Mouse (Mus musculus): ENCODE measurements at regions not wholly inside any gene's neighbourhood (a gene's known extent, or its start where the extent isn't known, plus 50 kb on each side); places are given as distances from the start of the nearest gene placed in this dataset.

GRCm38 (mm10) chr9:100046213-100046807 is 170.3 kb upstream of the Sox14 start:
- Histone ChIP-seq H3K4me3 (replicated peaks; ENCODE audit: low read length) (no peak overlapping the region), H3K4me2 (replicated peaks; ENCODE audit: low read depth, low read length, severe bottlenecking) (no peak overlapping the region), H3K27ac (replicated peaks; ENCODE audit: low read depth, low read length) (no peak overlapping the region), H3K9ac (ENCODE audit: low read depth, low read length, severe bottlenecking) (no peak overlapping the region), H3K9me3 (ENCODE audit: control insufficient read depth, low read length) (no peaks in the 10 kb centered on the region), H3K36me3 (ENCODE audit: control insufficient read depth, insufficient read depth, low read length) (no peaks in the 10 kb centered on the region), H3K4me1 (ENCODE audit: control insufficient read depth, insufficient read depth, low read length) (no peaks in the 10 kb centered on the region), H3K27me3 (ENCODE audit: control insufficient read depth, insufficient read depth, low read length) (no peaks in the 10 kb centered on the region)
- DNase-seq (ENCODE audit: low spot score) (no peak), ATAC-seq (ENCODE audit: low FRiP score, low read depth) (no peak)
- WGBS: 55% methylated on average over 13 of the region's 13 CpGs
- no peak for TF ChIP-seq POLR2A (IDR thresholded peaks at IDR 0.05; ENCODE audit: borderline replicate concordance, extremely low read depth, insufficient read depth, insufficient read length)

GRCm38 (mm10) chr9:100045636-100046035 is 169.7 kb upstream of the Sox14 start:
- Histone ChIP-seq H3K36me3 (ENCODE audit: control insufficient read depth, insufficient read depth, low read length) (no peaks in the 10 kb centered on the region), H3K4me1 (ENCODE audit: control insufficient read depth, insufficient read depth, low read length) (no peaks in the 10 kb centered on the region), H3K9me3 (ENCODE audit: control insufficient read depth, low read length) (no peaks in the 10 kb centered on the region), H3K27ac (replicated peaks; ENCODE audit: low read depth, low read length) (no peak overlapping the region), H3K9ac (ENCODE audit: low read depth, low read length, severe bottlenecking) (no peak overlapping the region), H3K4me3 (replicated peaks; ENCODE audit: low read length) (no peak overlapping the region), H3K27me3 (ENCODE audit: control insufficient read depth, insufficient read depth, low read length) (no peaks in the 10 kb centered on the region), H3K4me2 (replicated peaks; ENCODE audit: low read depth, low read length, severe bottlenecking) (no peak overlapping the region)
- WGBS: 75% methylated on average over 5 of the region's 5 CpGs
- TF ChIP-seq POLR2A (IDR thresholded peaks at IDR 0.05; ENCODE audit: borderline replicate concordance, extremely low read depth, insufficient read depth, insufficient read length): no peak
- no peak for DNase-seq (ENCODE audit: low spot score)
- ATAC-seq (ENCODE audit: low FRiP score, low read depth): no peak

GRCm38 (mm10) chr9:100041776-100042175 is 165.8 kb upstream of the Sox14 start:
- WGBS: 53% methylated on average over 6 of the region's 6 CpGs
- TF ChIP-seq POLR2A (IDR thresholded peaks at IDR 0.05; ENCODE audit: borderline replicate concordance, extremely low read depth, insufficient read depth, insufficient read length): no peak
- Histone ChIP-seq H3K4me2 (replicated peaks; ENCODE audit: low read depth, low read length, severe bottlenecking) (no peak overlapping the region), H3K4me3 (replicated peaks; ENCODE audit: low read length) (no peak overlapping the region), H3K36me3 (ENCODE audit: control insufficient read depth, insufficient read depth, low read length) (no peaks in the 10 kb centered on the region), H3K9ac (ENCODE audit: low read depth, low read length, severe bottlenecking) (no peak overlapping the region), H3K4me1 (ENCODE audit: control insufficient read depth, insufficient read depth, low read length) (no peaks in the 10 kb centered on the region), H3K9me3 (ENCODE audit: control insufficient read depth, low read length) (no peaks in the 10 kb centered on the region), H3K27ac (replicated peaks; ENCODE audit: low read depth, low read length) (no peak overlapping the region), H3K27me3 (ENCODE audit: control insufficient read depth, insufficient read depth, low read length) (no peaks in the 10 kb centered on the region)
- ATAC-seq (ENCODE audit: low FRiP score, low read depth): no peak
- no peak for DNase-seq (ENCODE audit: low spot score)

DNA sequence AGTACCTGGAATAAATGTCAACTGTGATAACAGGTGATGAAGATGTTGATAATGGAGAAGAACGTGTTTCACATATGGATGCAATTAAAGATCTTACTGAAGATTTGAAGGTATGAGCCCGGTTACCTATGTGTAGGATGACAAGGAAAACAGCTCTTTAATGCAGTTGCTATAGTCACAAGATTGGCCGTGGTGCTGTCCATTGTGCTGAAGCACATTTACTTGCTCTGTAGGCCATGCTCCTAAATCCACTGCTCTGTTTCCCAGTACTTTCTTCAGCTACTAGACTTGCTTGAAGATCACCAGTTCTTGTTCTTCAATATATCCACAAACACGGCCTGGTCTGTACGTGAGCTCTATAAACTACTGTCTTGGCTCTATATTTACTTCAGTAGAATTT is 147.7 kb upstream of the Sox14 start:
- no peaks in the 10 kb centered on the region for H3K9me3 ChIP-seq (ENCODE audit: control insufficient read depth, low read length)
- no peak overlapping the region for H3K4me2 ChIP-seq (replicated peaks; ENCODE audit: low read depth, low read length, severe bottlenecking)
- H3K9ac ChIP-seq (ENCODE audit: low read depth, low read length, severe bottlenecking): no peak overlapping the region
- 43% methylated on average over 5 of the region's 5 CpGs for WGBS
- H3K4me3 ChIP-seq (replicated peaks; ENCODE audit: low read length): no peak overlapping the region
- no peaks in the 10 kb centered on the region for H3K27me3 ChIP-seq (ENCODE audit: control insufficient read depth, insufficient read depth, low read length)
- DNase-seq (ENCODE audit: low spot score): peak; percentile 91
- TF ChIP-seq POLR2A (IDR thresholded peaks at IDR 0.05; ENCODE audit: borderline replicate concordance, extremely low read depth, insufficient read depth, insufficient read length): no peak
- no peak overlapping the region for H3K27ac ChIP-seq (replicated peaks; ENCODE audit: low read depth, low read length)
- no peaks in the 10 kb centered on the region for H3K4me1 ChIP-seq (ENCODE audit: control insufficient read depth, insufficient read depth, low read length)
- H3K36me3 ChIP-seq (ENCODE audit: control insufficient read depth, insufficient read depth, low read length): no peaks in the 10 kb centered on the region
- ATAC-seq (ENCODE audit: low FRiP score, low read depth): no peak

- no peaks in the 10 kb centered on the region for H3K27me3 ChIP-seq (ENCODE audit: control insufficient read depth, insufficient read depth, low read length)
- H3K9me3 ChIP-seq (ENCODE audit: control insufficient read depth, low read length): no peaks in the 10 kb centered on the region
- H3K4me2 ChIP-seq (replicated peaks; ENCODE audit: low read depth, low read length, severe bottlenecking): no peak overlapping the region
- ATAC-seq (ENCODE audit: low FRiP score, low read depth) (no peak), DNase-seq (ENCODE audit: low spot score) (no peak)
- WGBS: 84% methylated on average over 3 of the region's 3 CpGs
- no peaks in the 10 kb centered on the region for H3K36me3 ChIP-seq (ENCODE audit: control insufficient read depth, insufficient read depth, low read length)
- H3K4me3 ChIP-seq (replicated peaks; ENCODE audit: low read length): no peak overlapping the region
- no peaks in the 10 kb centered on the region for H3K4me1 ChIP-seq (ENCODE audit: control insufficient read depth, insufficient read depth, low read length)
- H3K27ac ChIP-seq (replicated peaks; ENCODE audit: low read depth, low read length): no peak overlapping the region
- H3K9ac ChIP-seq (ENCODE audit: low read depth, low read length, severe bottlenecking): no peak overlapping the region
- no peak for TF ChIP-seq POLR2A (IDR thresholded peaks at IDR 0.05; ENCODE audit: borderline replicate concordance, extremely low read depth, insufficient read depth, insufficient read length)
These were observed 146.1 kb upstream of the Sox14 start for GRCm38 (mm10) chr9:100022035-100022434.

DNA sequence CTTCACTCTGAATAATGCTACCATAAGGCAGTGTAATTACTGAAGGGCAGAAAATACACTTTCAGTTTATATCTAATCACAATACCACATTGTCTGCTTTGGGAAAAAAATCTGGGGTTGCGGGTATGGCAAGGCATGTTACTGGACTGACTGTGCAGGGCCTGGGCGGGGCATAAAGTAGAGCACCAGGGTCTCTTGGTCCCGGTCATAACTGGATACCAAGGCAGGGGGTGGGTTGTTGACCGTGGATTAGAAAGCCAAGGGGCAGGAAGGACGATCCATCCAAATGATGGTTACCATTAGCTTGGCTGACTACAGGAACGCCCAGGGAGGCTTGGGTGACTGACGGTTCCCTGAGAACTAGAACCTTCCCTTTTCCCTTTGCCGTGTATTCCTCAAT is 119.2 kb upstream of the Sox14 start:
- H3K9ac ChIP-seq (ENCODE audit: low read depth, low read length, severe bottlenecking): no peak overlapping the region
- H3K4me3 ChIP-seq (replicated peaks; ENCODE audit: low read length): no peak overlapping the region
- WGBS: 38% methylated on average over 8 of the region's 8 CpGs
- H3K4me1 ChIP-seq (ENCODE audit: control insufficient read depth, insufficient read depth, low read length): peaks cover 5% of the 10 kb centered on the region; the same call in 1 of the 2 replicates
- H3K27me3 ChIP-seq (ENCODE audit: control insufficient read depth, insufficient read depth, low read length): no peaks in the 10 kb centered on the region; the same call in 1 of the 2 replicates
- DNase-seq (ENCODE audit: low spot score) (no peak), ATAC-seq (ENCODE audit: low FRiP score, low read depth) (no peak)
- no peaks in the 10 kb centered on the region for H3K9me3 ChIP-seq (ENCODE audit: control insufficient read depth, low read length)
- H3K36me3 ChIP-seq (ENCODE audit: control insufficient read depth, insufficient read depth, low read length): no peaks in the 10 kb centered on the region
- no peak overlapping the region for H3K4me2 ChIP-seq (replicated peaks; ENCODE audit: low read depth, low read length, severe bottlenecking)
- no peak overlapping the region for H3K27ac ChIP-seq (replicated peaks; ENCODE audit: low read depth, low read length)
- no peak for TF ChIP-seq POLR2A (IDR thresholded peaks at IDR 0.05; ENCODE audit: borderline replicate concordance, extremely low read depth, insufficient read depth, insufficient read length)

Data from limb, embryonic 14.5 days (tissue).